Mouse (Mus musculus) left cerebral cortex, postnatal 36 days (tissue): ENCODE results near the gene D930048N14Rik. TPM values are rescaled to one million over a fixed set of nuclear protein-coding genes. Genes with fewer than 3 reads are reported as not detected.
"Not testable (repeated sequence)": the region's sequence is repeated elsewhere in the genome, so short reads cannot be mapped to it uniquely, and the experiment has no call there.

Experiments used
- DNase-seq, 2 experiments: peaks; one replicate each; pipeline ENCODE4 v3.0.0; 2021 to 2022; ENCODE audit warnings: low spot score in 2 of 2, mixed read lengths in 1 of 2
- intact Hi-C: fragments of 180-260 bp; cut with DNase I; formaldehyde crosslinking; loops from one replicate; pipeline ENCODE4 v1.15.1; 2025
- total RNA-seq, 2 experiments: library from RNA; stranded (reverse); gene quantifications; 2 replicates each; pipeline ENCODE4 v1.2.3; 2021

Gene D930048N14Rik
- total RNA-seq, 2 experiments from 2014 or later: 0.81 to 1.6 TPM

- peak; percentile 23 to 32 for DNase-seq
- intact Hi-C loops: no loop called here
Measured at GRCm38 (mm10) chr11:51646751-51647667, 3.7 kb upstream of the D930048N14Rik start.

GRCm38 (mm10) chr11:51648566-51648965, 2.2 kb upstream of the D930048N14Rik start:
- no peak for DNase-seq
- intact Hi-C loops: no loop called here

- intact Hi-C loops: no loop called here
- no peak for DNase-seq
Measured at GRCm38 (mm10) chr11:51649111-51649888, 1.5 kb upstream of the D930048N14Rik start.

GRCm38 (mm10) chr11:51649889-51650199, 910 bp upstream of the D930048N14Rik start:
- DNase-seq: peak in 1 of 2 experiments; percentile 37
- intact Hi-C loops: no loop called here

- intact Hi-C loops: no loop called here
- peak in 1 of 2 experiments; percentile 18 for DNase-seq
Measured at GRCm38 (mm10) chr11:51650261-51650660, 493 bp upstream of the D930048N14Rik start.

DNA sequence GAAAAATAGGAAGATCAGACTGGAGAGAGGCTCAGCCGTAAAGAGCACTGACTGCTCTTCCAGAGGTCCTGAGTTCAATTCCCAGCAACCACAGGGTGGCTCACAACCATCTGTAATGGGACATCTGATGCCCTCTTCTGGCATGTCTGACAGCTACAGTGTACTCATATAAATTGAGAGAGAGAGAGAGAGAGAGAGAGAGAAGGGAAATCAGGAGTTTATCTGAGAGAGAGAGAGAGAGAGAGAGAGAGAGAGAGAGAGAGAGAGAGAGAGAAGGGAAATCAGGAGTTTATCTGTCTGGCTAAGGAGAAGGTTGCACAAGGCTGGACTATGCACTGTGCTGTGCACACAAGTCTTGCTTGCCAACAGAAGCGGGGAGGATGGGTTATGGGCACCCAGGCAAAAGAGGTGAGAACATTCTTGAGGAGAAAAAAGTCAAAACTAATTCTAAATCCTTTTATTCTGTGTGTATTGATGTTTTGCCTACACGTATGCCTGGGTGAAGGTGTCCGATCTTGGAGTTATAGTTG, 2.2 kb downstream of the D930048N14Rik start:
- no peak for DNase-seq
- intact Hi-C loops: no loop called here

DNA sequence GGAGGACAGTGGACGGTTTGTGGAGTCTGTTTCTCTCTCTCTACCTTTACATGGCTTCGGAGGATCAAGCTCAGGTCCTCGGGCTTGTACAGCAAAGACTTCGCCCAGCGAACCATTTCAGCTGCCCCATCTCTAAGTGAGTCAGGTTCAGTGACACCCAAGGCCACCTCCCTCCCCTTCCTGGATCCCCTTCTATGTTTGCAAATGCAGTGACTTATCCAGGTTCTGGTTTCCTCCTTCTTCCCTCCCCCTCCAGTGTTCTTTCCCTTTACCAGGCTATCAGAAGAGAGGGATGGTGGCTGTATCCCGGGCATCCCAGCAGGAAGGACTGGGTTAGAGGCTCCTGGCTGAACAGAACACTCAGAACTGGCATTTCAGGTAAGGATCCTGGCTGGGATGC, 3.0 kb downstream of the D930048N14Rik start:
- DNase-seq: no peak
- intact Hi-C loops: no loop called here

GRCm38 (mm10) chr11:51654891-51655290, 4.1 kb downstream of the D930048N14Rik start:
- intact Hi-C loops: no loop called here
- no peak for DNase-seq

DNA sequence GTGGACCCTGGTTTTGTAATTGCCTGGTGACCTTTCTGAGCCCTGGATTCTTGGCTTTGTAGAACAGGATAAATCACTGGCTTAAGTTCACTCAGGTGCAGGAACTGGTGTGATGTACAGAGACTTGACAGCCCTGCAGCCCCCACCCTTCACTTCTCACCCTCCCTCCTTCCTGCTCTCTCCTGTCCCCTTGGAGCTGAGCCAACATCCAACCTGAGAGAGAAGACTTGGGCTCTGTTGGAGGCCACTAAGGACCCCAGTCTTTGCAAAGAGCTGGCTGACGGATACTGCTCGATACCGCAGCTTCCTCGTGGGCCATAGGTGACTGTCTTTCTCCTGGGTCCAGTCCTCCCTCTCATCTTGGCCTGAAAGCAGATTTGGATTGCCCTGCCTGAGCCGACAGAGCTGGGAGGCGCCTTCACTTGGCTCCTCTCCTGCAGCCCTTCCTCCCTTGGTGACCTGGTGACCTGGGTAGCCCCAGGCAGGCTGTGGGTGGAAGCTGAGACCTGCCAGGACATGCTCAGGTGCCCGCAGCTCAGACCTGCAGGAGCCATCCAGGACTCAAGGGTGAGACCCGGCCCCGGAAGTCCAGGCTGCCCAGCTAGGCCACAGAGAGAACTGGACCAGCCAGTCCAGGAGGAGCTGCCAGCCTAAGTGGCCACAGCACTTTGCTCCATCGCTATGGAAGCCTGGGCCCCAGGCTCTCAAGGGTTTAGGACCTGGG, 6.2 kb downstream of the D930048N14Rik start:
- intact Hi-C loops: no loop called here
- DNase-seq: no peak

GRCm38 (mm10) chr11:51658291-51658690, 7.5 kb downstream of the D930048N14Rik start:
- no peak for DNase-seq

DNA sequence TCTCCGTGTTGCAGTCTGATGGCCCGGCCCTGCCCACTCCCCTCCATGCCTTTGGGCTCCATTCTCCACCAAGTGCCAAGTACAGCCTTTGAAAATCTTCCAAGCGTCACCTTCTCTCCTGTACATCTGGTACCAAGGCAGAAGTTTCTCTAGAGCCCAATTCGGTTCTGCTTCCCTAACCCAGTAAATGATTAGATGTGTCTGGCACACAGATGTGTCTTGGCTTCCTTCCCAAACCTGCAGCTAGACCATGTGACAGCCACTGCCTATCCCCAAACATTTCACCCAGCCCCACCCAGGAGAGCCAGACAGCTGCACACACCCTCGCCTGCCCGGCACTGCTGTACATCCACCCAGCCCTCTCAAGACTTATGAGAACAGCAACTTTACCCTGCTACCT, 8.0 kb downstream of the D930048N14Rik start:
- intact Hi-C loops: no loop called here
- peak in 1 of 2 experiments; percentile 15 for DNase-seq

More at GRCm38 (mm10) chr11:51658291-51658690, 7.5 kb downstream of the D930048N14Rik start:
- intact Hi-C loops: no loop called here

DNA sequence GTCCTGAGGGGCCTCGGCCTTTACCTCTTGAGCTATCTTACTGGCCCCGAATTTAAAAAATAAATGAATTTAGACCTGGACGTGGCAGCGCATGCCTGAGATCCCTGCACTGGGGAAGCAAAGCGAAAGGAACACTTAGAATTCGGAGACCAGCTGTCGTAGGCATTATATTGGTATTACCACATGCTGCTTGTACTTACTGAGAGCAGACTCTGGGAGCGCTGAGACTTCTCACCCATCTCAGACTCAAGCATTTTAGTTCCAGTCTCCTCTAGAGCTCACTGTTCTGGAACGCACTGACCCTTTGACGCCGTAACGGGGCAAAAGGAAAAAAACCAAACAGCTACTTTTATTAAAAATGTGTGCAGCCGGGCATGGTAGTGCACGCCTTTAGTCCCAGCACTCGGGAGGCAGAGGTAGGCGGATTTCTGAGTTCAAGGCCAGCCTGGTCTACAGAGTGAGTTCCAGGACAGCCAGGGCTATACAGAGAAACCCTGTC, 11.2 kb downstream of the D930048N14Rik start:
- no peak for DNase-seq
- intact Hi-C loops: no loop called here

GRCm38 (mm10) chr11:51662632-51663031, 11.9 kb downstream of the D930048N14Rik start:
- DNase-seq: no peak

DNA sequence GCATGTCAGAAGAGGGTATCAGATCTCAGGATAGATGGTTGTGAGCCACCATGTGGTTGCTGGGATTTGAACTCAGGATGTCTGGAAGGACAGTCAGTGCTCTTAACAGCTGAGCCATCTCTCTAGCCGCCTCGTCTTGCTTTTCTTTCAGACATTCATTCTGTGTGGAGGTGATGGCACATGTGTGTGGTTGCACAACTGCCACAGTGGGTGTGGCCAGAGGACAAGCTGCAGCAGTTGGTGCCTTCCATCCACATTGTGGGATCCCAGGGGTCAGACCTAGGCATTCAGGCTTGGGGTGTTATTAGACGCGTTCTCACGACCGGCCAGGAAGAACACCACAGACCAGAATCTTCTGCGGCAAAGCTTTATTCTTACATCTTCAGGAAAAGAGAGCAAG, 14.0 kb downstream of the D930048N14Rik start:
- intact Hi-C loops, DNase-seq: not testable (repeated sequence)

More at GRCm38 (mm10) chr11:51662632-51663031, 11.9 kb downstream of the D930048N14Rik start:
- intact Hi-C loops: no loop called here

GRCm38 (mm10) chr11:51670846-51671245, 20.1 kb downstream of the D930048N14Rik start:
- no peak for DNase-seq
- intact Hi-C loops: no loop called here

- DNase-seq: no peak
- intact Hi-C loops: no loop called here
Measured at GRCm38 (mm10) chr11:51671376-51671775, 20.6 kb downstream of the D930048N14Rik start.

GRCm38 (mm10) chr11:51673291-51673690, 22.5 kb downstream of the D930048N14Rik start:
- no peak for DNase-seq
- intact Hi-C loops: no loop called here

GRCm38 (mm10) chr11:51675386-51675785, 24.6 kb downstream of the D930048N14Rik start:
- intact Hi-C loops: no loop called here
- no peak for DNase-seq

GRCm38 (mm10) chr11:51677737-51678418, 27.1 kb downstream of the D930048N14Rik start:
- intact Hi-C loops: no loop called here
- no peak for DNase-seq
